Mouse (Mus musculus): Measurements from ENCODE around the gene Rpa1.
"Not testable (repeated sequence)": the region's sequence is repeated elsewhere in the genome, so short reads cannot be mapped to it uniquely, and the experiment has no call there.

DNA sequence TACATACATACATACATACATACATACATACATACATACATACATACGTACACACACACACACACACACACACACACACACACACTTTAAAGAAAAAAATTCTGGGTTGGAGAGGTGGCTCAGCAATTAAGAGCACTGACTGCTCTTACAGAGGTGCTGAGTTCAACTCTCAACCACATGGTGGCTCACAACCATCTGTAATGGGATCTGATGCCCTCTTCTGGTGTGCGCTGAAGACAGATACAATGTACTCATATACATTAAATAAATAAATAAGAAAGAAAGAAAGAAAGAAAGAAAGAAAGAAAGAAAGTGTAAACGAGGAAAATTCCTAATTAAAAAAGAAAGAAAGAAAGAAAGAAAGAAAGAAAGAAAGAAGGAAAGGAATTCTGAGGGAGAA is 64.3 kb downstream of the Rpa1 start:
- not testable (repeated sequence) for TF ChIP-seq CTCF (IDR thresholded peaks at IDR 0.05; ENCODE audit: borderline replicate concordance, extremely low read depth, insufficient read depth, insufficient read length); POLR2A (IDR thresholded peaks at IDR 0.05; ENCODE audit: borderline replicate concordance, extremely low read depth, insufficient read depth, insufficient read length, poor library complexity, severe bottlenecking)

Data from brain, embryonic 14.5 days (tissue).